Mouse (Mus musculus) embryonic facial prominence, embryonic 14.5 days (tissue): ENCODE data around the gene Rundc3a. TPM values are rescaled to one million over a fixed set of nuclear protein-coding genes. Genes with fewer than 3 reads are reported as not detected.

Experiments
- ATAC-seq: fragments of 200-750 bp; cut with Nextera tagmentation; 2 replicates; pipeline ENCODE4 v1.8.0; 2017; ENCODE audit warnings: low read depth, moderate number of reproducible peaks, moderate TSS enrichment
- DNase-seq: peaks from one replicate; pipeline ENCODE4 v3.0.0-alpha.2; 2015; ENCODE audit warnings: low spot score
- H3K27ac ChIP-seq: fragments of 300-500 bp; sonication (generic); replicated peaks from 2 replicates; pipeline ENCODE4 v1.5.1; 2014; ENCODE audit warnings: low read depth, mild to moderate bottlenecking, low read length, moderate library complexity
- H3K27me3 ChIP-seq: fragments of 300-500 bp; sonication (generic); replicated peaks from 2 replicates; pipeline ENCODE4 v1.6.1; 2014; ENCODE audit warnings: low read length; ENCODE audit not compliant: control insufficient read depth, insufficient read depth
- H3K36me3 ChIP-seq: fragments of 300-500 bp; sonication (generic); 2 replicates; pipeline ENCODE4 v1.6.1; 2014; ENCODE audit warnings: low read length, mixed read lengths; ENCODE audit not compliant: control insufficient read depth, insufficient read depth
- H3K4me1 ChIP-seq: fragments of 300-500 bp; sonication (generic); 2 replicates; pipeline ENCODE4 v1.6.1; 2014; ENCODE audit warnings: antibody characterized with exemption, low read length; ENCODE audit not compliant: control insufficient read depth, insufficient read depth
- H3K4me2 ChIP-seq: fragments of 300-500 bp; sonication (generic); 2 replicates; pipeline ENCODE4 v1.6.1; 2014; ENCODE audit warnings: low read depth, mild to moderate bottlenecking, low read length, moderate library complexity, mixed read lengths
- H3K4me3 ChIP-seq: fragments of 300-500 bp; sonication (generic); 2 replicates; pipeline ENCODE4 v1.5.1; 2014; ENCODE audit warnings: low read depth, mild to moderate bottlenecking, low read length
- H3K9ac ChIP-seq: fragments of 300-500 bp; sonication (generic); 2 replicates; pipeline ENCODE4 v1.6.1; 2014; ENCODE audit warnings: low read depth, mild to moderate bottlenecking, low read length, moderate library complexity, mixed read lengths
- H3K9me3 ChIP-seq: fragments of 300-500 bp; sonication (generic); 2 replicates; pipeline ENCODE4 v1.6.1; 2016; ENCODE audit warnings: low read length; ENCODE audit not compliant: control insufficient read depth
- WGBS: fragments of 180-500 bp; shearing (Covaris S2); extraction: QIAGEN DNeasy Blood & Tissue Kit; methylation state at CpG from one replicate; pipeline ENCODE4 v1.1.7; 2014; 5-methylcytosine and 5-hydroxymethylcytosine counted together
- polyA plus RNA-seq: library from polyadenylated mRNA; unstranded; fragments of >200 nt; fragmentation: Nextera tagmentation; extraction: Ambion mirVana; gene quantifications from 2 replicates; pipeline ENCODE4 v1.2.1, GENCODE M21; 2014

Gene Rundc3a
- polyA plus RNA-seq, 1 experiment from 2014 or later: 7.1 TPM

GRCm38 (mm10) chr11:102401898-102402500 lies 8.8 kb downstream of the Rundc3a start:
- Histone ChIP-seq H3K4me1 (peaks cover 20% of the 10 kb centered on the region), H3K4me3 (no peak overlapping the region), H3K9ac (no peak overlapping the region), H3K27me3 (peaks cover 30% of the 10 kb centered on the region), H3K9me3 (no peaks in the 10 kb centered on the region), H3K4me2 (no peak overlapping the region), H3K36me3 (peaks cover 28% of the 10 kb centered on the region), H3K27ac (no peak overlapping the region)
- 51% methylated on average over 11 of the region's 12 CpGs for WGBS
- DNase-seq: no peak
- ATAC-seq: no peak

GRCm38 (mm10) chr11:102403657-102404056 lies 10.5 kb downstream of the Rundc3a start:
- DNase-seq (no peak), ATAC-seq (no peak)
- Histone ChIP-seq H3K4me1 (peaks cover 20% of the 10 kb centered on the region), H3K4me3 (no peak overlapping the region), H3K4me2 (no peak overlapping the region), H3K9me3 (no peaks in the 10 kb centered on the region), H3K27ac (no peak overlapping the region), H3K27me3 (peaks cover 22% of the 10 kb centered on the region), H3K9ac (no peak overlapping the region), H3K36me3 (peaks cover 28% of the 10 kb centered on the region)
- 93% methylated on average over 11 of the region's 11 CpGs for WGBS

DNA sequence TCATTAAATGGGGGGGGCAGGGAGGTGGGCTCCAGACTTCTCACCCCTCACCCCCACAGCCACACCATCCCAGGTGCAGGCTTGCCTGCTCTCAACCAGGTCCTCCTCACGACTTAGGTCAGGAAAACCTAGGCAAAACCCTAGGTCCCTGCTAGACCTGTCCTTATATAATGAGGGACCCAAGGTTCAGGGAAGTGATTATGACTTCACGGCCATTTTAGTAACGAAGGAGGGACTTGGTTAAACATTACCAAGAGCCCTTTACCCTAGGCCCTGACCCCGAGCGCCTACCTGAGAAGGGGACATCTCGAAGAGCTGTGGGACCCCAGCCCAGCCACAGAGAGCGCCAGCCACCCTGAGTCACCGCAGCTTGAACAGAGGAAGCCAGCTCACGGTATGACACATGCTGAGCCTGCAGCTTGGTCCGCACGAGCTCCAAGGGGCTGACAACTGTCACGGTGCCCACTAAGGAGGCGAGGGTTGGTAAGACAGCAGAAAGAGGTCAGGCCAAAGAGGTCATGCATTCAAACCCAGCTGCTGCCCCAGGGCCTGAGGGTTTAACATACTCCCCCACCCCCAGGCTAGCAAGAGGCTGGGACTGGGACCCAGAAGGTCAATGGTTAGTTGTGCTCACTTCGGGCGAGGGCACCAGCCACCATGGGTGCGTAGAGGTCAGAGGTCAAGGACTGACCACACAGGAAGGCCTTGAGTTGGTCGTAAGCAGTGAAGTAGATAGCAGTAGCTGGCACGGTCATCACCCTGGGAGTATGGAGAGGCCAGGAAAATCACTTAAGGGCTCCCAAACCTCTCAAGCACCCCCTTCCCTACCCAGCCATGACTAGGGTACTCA lies 11.2 kb downstream of the Rundc3a start:
- Histone ChIP-seq H3K27me3 (peaks cover 15% of the 10 kb centered on the region), H3K9ac (no peak overlapping the region), H3K4me2 (no peak overlapping the region), H3K27ac (no peak overlapping the region), H3K9me3 (no peaks in the 10 kb centered on the region), H3K4me1 (peaks cover 18% of the 10 kb centered on the region), H3K4me3 (no peak overlapping the region), H3K36me3 (peaks cover 28% of the 10 kb centered on the region)
- 79% methylated on average over 18 of the region's 18 CpGs for WGBS
- ATAC-seq (no peak), DNase-seq (no peak)

- peaks cover 12% of the 10 kb centered on the region for H3K4me1 ChIP-seq
- 0 out of 2 replicates have a peak overlapping the region, but pooled peaks have one; percentile 89 for H3K9ac ChIP-seq
- ATAC-seq: no peak
- H3K27me3 ChIP-seq: peaks cover 2% of the 10 kb centered on the region
- no peak for DNase-seq
- no peak overlapping the region for H3K27ac ChIP-seq
- H3K36me3 ChIP-seq: peaks cover 28% of the 10 kb centered on the region
- H3K4me2 ChIP-seq: peak overlapping the region; percentile 98
- WGBS: 84% methylated on average over 11 of the region's 11 CpGs
- H3K4me3 ChIP-seq: peak overlapping the region; percentile 82
- no peaks in the 10 kb centered on the region for H3K9me3 ChIP-seq
These were observed 12.5 kb downstream of the Rundc3a start for GRCm38 (mm10) chr11:102405544-102406285.

GRCm38 (mm10) chr11:102406401-102406800 lies 13.2 kb downstream of the Rundc3a start:
- WGBS: 16% methylated on average over 3 of the region's 3 CpGs
- no peaks in the 10 kb centered on the region for H3K9me3 ChIP-seq
- H3K27ac ChIP-seq: peak overlapping the region; percentile 87

GRCm38 (mm10) chr11:102406900-102407833 lies 14.0 kb downstream of the Rundc3a start:
- no peaks in the 10 kb centered on the region for H3K9me3 ChIP-seq
- H3K9ac ChIP-seq: peak overlapping the region; percentile 89
- 0% methylated on average over 45 of the region's 85 CpGs for WGBS
- H3K4me3 ChIP-seq: peak overlapping the region; percentile 82
- H3K27ac ChIP-seq: peak overlapping the region; percentile 87
- DNase-seq (peak; percentile 94), ATAC-seq (peak; percentile 69)
- H3K4me1 ChIP-seq: peaks cover 12% of the 10 kb centered on the region
- peaks cover 27% of the 10 kb centered on the region for H3K36me3 ChIP-seq
- H3K4me2 ChIP-seq: peak overlapping the region; percentile 98
- no peaks in the 10 kb centered on the region; the same call in 1 of the 2 replicates for H3K27me3 ChIP-seq

More at GRCm38 (mm10) chr11:102406401-102406800, 13.2 kb downstream of the Rundc3a start:
- ATAC-seq: no peak
- H3K4me1 ChIP-seq: peaks cover 12% of the 10 kb centered on the region
- peaks cover 28% of the 10 kb centered on the region for H3K36me3 ChIP-seq
- peak overlapping the region; percentile 89 for H3K9ac ChIP-seq
- H3K27me3 ChIP-seq: no peaks in the 10 kb centered on the region; the same call in 1 of the 2 replicates
- DNase-seq: no peak
- H3K4me3 ChIP-seq: peak overlapping the region; percentile 82
- peak overlapping the region; percentile 98 for H3K4me2 ChIP-seq

GRCm38 (mm10) chr11:102407834-102408215 lies 14.6 kb downstream of the Rundc3a start, which contains the start of gene Slc25a39:
Gene Slc25a39, minus strand, starts transcription at chr11:102407946.
- peak within 1 kb of the TSS; percentile 82 for H3K4me3 ChIP-seq
- no peaks in the 10 kb centered on the region for H3K27me3 ChIP-seq
- ATAC-seq: no peak
- H3K9me3 ChIP-seq: no peaks in the 10 kb centered on the region
- H3K4me1 ChIP-seq: peaks cover 12% of the 10 kb centered on the region
- H3K9ac ChIP-seq: peak within 1 kb of the TSS; percentile 89
- WGBS: 0% methylated on average over 18 of the region's 19 CpGs
- peak within 1 kb of the TSS; percentile 98 for H3K4me2 ChIP-seq
- H3K36me3 ChIP-seq: peaks cover 20% of the 10 kb centered on the region
- DNase-seq: no peak
- peak within 1 kb of the TSS; percentile 87 for H3K27ac ChIP-seq
